Mouse (Mus musculus): ENCODE data around the gene Gpr61.

Gpr61 gene

GRCm38 (mm10) chr3:108178756-108179715 is 24.4 kb upstream of the Gpr61 start:
- DNase-seq (ENCODE audit: low spot score): no peak

- DNase-seq (ENCODE audit: low spot score): no peak
These were observed 20.2 kb upstream of the Gpr61 start for GRCm38 (mm10) chr3:108174672-108175531.

GRCm38 (mm10) chr3:108169199-108169598 is 14.5 kb upstream of the Gpr61 start:
- DNase-seq (ENCODE audit: low spot score): no peak

DNA sequence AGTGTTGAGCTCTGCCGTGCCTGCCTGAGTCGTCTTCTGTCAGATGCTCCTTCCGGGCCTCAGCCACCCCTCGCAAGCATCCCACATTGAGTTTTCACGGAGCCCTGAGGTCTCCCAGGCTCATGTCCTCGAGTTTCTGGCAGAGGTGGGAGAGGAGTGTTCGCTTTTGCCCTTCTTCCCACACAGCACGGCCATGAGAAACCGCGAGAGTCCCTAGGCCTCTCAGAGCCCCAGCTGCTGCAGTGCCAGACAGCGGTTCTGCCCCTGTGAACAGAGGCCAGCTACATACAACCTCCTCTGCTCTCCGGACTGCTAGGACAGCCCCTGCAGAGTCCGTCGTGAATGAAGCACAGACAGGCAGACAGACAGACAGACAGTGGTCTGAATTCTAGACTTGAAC is 12.8 kb upstream of the Gpr61 start:
- DNase-seq (ENCODE audit: low spot score): no peak

DNA sequence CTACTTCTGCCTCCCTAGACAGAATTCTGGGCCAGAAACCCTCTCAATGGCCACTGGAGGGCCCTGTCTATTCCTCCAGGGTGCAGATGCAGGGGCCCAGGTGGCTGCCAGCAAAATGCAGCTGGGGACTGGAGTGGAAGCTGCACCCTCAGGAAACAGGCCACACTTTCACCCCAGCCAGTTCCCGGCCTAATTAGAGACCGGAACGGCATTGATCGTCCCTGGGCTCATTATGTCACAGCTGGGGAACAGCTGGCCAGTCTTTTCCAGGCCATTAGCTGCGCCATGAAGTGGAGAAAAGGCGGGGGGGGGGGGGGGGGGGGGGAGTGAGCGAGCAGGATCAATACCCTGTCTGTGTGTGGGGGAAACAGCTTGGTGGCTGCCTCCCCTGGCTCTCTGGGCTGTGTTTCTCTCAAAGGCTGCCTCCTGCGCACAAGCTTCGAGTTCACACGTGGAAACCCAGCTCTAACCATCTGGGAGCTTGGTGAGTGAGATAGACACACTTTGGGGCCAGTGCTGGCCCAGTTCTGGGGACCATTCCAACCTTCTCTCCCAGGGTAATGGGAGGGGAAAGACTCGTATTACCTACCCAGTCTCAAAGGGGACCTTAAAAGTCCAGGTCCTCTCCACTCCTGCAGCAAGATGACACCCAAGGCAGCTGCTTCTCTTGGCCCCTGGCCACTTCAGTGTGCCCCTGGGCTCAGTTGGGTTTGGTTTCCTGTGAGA is 12.0 kb upstream of the Gpr61 start:
- DNase-seq (ENCODE audit: low spot score): no peak

DNA sequence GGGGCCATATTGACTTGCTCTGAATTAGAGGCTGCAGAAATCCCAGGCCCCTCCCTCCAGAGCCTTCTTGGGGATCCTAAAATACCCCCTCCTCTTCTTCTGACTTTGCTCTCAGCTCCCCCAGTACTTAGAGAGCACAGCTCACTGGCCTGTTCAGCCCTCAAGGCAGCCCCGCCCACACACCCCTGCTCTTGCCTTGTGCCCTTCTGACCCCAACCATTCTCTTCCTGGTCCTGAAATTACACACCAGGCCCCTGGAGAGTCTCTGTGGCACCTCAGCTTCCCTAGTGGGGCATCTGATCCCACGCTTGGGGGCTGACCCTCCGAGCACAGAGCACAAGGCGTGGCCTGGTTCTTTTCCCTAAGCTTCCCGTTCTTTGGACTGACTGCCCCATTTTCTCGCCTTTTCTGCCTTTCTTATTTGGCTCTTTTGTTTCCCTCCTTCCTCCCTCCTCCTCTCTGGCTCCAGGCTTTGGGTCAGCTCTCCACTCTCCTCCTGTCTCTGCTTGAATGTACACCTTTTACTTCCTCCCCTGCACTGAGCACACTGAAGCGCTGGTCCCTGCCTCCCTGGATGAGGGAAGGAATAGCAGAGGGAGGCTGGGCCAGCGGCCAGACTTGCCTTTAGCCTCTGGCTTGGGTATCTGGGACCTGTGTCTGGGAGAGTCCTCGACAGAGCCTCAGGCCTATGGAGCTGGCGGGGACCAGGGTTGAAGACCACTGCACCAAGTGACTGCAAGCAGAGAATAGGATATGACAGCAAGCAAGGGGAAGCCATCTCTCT is 11.0 kb upstream of the Gpr61 start:
- no peak for DNase-seq (ENCODE audit: low spot score)

DNA sequence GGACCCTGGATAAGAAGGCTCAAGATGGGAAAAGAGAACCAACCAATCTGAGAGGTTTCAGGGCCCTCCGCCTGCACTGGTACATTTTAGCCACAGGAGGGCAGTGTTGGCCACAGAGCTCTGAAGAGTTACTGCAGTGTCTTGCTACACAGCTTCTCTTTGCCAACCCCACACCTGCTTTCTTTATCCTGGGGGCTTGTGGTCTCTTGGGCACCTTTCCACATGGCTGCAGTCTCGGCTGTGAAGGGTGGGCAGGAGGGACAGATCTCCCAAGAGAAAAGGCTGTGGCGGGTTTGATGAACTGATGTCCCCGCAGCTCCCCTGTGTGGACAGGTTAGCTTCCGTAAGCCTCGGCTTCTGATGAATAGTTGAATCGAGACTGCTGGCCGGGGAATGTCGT is 10.1 kb upstream of the Gpr61 start:
- peak; percentile 73 for DNase-seq (ENCODE audit: low spot score)

- no peak for DNase-seq (ENCODE audit: low spot score)
These were observed 9.4 kb upstream of the Gpr61 start for GRCm38 (mm10) chr3:108164091-108164490.

GRCm38 (mm10) chr3:108158383-108159037 is 3.8 kb upstream of the Gpr61 start:
- DNase-seq (ENCODE audit: low spot score): no peak

GRCm38 (mm10) chr3:108152290-108152689 is 2.4 kb downstream of the Gpr61 start:
- DNase-seq (ENCODE audit: low spot score): no peak

DNA sequence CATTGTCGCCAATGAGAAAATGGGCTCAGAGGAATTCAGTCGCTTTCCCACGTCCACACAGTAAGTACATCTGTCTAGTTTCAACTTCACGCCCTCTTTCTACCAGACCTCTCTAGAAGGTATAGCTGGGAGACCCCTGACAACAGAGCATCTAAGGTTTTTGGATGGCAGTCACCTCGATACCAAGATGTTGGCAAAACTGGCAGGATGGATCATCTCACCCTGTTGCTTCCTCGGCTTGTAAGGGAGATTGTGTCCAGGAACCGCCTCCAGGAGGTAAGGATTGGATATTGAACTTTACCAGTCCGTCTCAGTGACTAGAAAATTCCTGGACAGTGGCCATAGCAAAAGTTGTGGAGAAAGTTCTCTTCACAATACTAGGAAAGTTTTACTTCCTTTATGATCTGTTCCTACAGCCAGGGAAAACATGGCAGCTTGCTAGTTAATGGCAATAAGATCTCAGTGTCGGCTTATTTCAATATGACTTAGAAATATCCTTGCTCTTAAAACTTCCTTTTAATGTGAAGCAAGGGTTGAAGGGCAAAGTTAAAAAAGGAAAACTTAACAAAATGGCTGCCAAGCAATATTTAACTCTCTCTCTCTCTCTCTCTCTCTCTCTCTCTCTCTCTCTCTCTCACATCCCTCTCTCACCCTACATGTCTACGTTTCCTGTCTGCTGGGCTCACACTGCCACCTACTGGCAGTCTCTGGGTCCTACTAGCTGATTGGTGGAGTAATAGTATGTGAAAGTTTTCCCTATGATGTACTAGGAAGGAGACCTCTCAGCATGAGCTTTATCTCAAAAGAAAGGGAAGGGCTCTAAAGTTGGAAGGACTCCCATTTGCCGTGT is 7.1 kb downstream of the Gpr61 start:
- DNase-seq (ENCODE audit: low spot score): peak; percentile 86

- DNase-seq (ENCODE audit: low spot score): no peak
These were observed 8.0 kb downstream of the Gpr61 start for GRCm38 (mm10) chr3:108146671-108147070.

DNA sequence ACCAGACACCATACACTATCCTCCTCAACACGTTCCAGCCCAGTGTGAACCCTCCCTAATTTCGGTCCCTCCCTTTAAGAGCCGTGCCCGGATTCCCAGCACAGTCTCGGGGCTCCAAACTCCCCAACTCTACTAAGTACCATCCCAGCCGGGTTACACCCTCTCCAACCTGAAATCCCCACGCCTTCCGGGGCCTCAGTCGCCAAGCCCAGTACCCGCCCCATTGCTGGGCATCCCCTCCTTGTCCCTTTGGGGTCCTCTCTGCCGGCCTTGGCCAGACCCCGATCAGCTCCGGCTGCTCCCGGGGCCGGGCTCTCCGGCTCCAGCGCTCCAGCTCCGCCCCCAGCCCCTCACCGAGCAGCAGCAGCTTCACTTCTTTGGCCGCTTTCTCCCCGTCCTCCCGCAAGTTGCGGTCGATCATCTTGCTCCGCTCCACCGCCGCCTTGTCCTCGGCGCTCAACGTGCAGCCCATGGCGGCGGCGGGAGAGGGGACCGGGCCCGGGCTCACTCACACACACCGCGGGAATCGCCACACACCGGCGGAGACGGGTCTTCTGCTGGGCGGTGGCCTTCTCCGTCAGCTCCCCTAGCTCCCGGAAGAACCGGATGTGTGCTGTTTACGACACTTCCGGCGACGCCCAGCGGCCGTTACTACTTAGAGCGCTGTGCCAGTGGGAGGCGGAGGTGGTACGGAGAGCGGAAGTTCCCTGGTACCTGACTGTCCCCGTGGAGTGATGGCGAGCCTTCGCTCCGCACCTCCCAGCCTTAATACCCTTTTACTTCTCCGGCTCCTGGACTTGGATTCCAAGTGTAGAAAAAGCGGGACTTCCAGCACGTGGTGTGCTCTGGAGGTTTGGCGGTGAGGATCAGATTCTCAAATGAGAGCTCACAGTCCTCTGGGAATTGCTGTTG is 8.9 kb downstream of the Gpr61 start, which contains the start of gene Gnai3:
Gnai3 (minus strand) TSS at position 613 of the 912 bp plus-strand sequence.
- peak; percentile 94 for DNase-seq (ENCODE audit: low spot score)

DNA sequence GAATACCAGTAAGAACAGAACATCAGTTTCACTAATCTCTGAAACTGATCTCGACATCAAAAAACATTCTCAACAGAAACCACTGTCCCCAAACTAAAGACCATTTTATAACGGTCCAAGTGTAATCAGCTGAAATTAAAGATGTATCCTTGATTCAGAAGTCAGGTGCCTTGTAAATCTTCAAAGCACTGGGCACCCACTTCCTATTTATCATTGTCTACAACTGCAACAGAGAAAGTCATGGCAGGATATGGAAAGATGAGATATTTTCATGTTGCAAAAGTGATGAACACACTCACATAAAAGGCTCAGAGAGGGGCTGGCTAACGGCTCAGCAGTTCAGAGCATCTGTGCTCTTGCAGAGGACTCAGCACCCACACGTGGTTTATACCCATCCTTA is 13.9 kb downstream of the Gpr61 start:
- DNase-seq (ENCODE audit: low spot score): peak; percentile 24

DNA sequence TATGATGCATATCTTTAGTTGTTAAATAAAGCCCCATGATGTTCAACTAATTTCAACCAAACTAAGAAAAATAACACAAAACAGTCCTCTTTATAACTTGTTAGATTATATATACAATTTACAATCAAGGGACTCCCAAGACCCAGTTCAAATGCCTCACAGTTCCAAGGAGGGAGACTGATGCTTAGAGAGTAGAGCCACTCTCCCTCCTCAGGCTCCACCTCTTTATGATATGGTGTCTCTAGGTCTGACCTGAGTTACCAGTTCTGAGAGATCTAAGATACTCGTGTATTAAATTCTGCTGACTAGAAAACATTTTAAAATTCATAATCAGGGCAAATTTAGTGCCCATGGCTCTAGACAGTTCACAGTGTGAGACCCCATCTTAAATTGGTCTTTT is 15.6 kb downstream of the Gpr61 start:
- DNase-seq (ENCODE audit: low spot score): no peak

GRCm38 (mm10) chr3:108134701-108135100 is 20.0 kb downstream of the Gpr61 start:
- DNase-seq (ENCODE audit: low spot score): no peak

- DNase-seq (ENCODE audit: low spot score): no peak
These were observed 22.2 kb downstream of the Gpr61 start for GRCm38 (mm10) chr3:108132484-108132883.

- no peak for DNase-seq (ENCODE audit: low spot score)
These were observed 22.9 kb downstream of the Gpr61 start for GRCm38 (mm10) chr3:108131821-108132220.

DNA sequence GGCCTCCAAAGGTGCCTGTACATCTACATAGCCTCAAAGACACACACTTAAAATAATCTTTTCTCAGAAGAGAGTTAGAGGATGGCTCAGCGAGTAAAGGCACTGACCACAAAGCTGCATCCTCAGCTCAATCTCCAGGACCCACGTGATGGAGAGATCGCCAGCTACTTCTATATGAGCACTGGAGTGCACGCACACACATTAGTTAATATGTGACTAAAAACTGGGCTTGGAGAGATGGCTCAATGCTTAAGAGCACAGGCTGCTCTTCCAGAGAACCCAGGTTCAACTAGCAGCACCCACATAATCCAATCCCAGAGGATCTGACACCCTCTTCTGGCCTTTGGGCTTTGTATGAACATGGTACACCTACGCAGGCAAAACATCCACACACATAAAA is 23.5 kb downstream of the Gpr61 start:
- DNase-seq (ENCODE audit: low spot score): no peak

Measured in T-cell, adult 2 months (primary cell).